Mouse (Mus musculus) gastrocnemius, adult 2 months (tissue): ENCODE data around the gene Fbn1. TPM values are rescaled to one million over a fixed set of nuclear protein-coding genes. Genes with fewer than 3 reads are reported as not detected.

ENCODE experiments used
- DNase-seq: peaks from one replicate; pipeline ENCODE4 v3.0.0; 2022
- H3K27ac ChIP-seq: fragments of 200-600 bp; 2 replicates; pipeline ENCODE4 v1.8.1; 2022; ENCODE audit warnings: mild to moderate bottlenecking
- H3K4me3 ChIP-seq: fragments of 200-600 bp; 2 replicates; pipeline ENCODE4 v1.8.1; 2022; ENCODE audit warnings: mild to moderate bottlenecking, moderate library complexity
- CTCF ChIP-seq: fragments of 200-600 bp; IDR thresholded peaks from 2 replicates; pipeline ENCODE4 v1.8.1; 2022; ENCODE audit warnings: antibody characterized with exemption, mild to moderate bottlenecking, moderate library complexity
- intact Hi-C: fragments of 180-260 bp; cut with DNase I; formaldehyde crosslinking; loops from one replicate; pipeline ENCODE4 v1.15.1; 2025
- total RNA-seq, 2 experiments: library from RNA; stranded (reverse); gene quantifications; 2 replicates each; pipeline ENCODE4 v1.2.3; 2021

The Fbn1 gene
- total RNA-seq, 2 experiments from 2014 or later, result 33.1 to 55.3 TPM

DNA sequence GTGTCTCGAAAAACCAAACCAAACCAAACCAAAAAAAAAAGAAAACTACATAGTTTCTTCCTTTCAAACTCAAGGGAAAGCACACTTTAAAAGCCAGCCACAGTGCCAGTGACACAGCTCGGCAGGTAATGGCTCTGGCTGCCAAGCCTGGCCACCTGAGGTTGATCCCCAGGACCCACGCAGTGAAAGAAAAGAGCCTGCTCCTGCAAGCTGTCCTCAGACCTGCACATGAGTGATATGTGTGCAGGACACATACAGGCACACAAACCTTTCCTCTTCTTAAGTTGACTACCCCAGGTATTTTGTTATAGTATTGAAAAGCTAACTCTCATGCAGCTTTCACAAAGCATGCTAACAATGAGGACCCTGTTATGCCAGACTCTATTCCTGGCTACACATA is 107.7 kb downstream of the Fbn1 start:
- no peak for TF ChIP-seq CTCF
- Histone ChIP-seq H3K27ac (no peak overlapping the region), H3K4me3 (no peak overlapping the region)
- DNase-seq, result no peak
- intact Hi-C loops, result no loop called here

DNA sequence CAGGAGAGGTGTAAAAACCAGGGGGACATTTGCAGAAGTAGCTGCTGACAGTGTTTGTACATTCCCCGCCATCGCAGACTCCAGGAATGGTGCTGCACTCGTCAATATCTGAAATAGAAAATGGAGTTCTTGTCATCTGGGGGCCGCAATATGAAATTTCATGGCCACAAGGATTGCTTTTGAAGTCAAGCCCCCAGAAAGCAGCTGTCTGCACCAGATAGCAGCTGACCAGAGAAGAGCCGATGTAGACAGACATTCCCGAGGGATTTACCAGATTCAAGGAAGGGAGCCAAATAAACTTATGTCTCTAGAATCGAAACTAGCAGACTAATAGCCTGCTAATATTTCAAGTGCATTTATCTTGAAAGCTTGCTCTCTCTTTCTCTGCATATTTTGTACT is 110.0 kb downstream of the Fbn1 start:
- intact Hi-C loops, result no loop called here
- H3K4me3 ChIP-seq, result no peak overlapping the region
- no peak for DNase-seq
- TF ChIP-seq CTCF, result no peak
- no peak overlapping the region for H3K27ac ChIP-seq

DNA sequence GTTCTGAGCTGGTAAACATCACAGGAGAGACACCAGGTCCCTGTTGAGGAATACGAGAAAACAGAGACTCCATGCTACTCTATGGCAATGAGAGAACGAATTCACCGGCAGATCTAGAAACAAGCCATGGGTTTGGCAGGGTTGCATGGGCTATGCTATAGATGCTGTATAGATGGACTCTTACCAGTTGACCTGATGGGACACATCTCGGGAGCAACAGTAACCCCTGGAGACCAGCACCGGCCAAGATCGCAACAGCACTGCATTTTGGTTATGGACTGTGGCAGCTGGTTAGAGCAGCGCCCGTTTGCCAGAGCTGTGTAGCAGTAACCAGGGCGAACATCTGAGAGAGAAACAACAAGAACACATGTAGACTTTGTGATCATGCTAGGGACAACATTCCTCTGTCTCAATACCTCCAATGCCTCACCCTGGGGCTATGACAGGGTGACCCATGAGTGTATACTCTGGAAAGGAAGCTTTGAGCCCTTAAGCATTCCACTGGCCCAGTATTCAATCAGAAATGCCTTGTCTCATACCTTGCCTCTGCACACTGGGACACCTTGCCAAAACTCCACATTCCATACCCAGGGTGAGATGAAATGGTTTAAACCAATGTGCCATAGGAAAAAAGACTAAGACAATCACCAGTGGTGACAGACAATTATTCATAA is 113.2 kb downstream of the Fbn1 start:
- intact Hi-C loops, result no loop called here

DNA sequence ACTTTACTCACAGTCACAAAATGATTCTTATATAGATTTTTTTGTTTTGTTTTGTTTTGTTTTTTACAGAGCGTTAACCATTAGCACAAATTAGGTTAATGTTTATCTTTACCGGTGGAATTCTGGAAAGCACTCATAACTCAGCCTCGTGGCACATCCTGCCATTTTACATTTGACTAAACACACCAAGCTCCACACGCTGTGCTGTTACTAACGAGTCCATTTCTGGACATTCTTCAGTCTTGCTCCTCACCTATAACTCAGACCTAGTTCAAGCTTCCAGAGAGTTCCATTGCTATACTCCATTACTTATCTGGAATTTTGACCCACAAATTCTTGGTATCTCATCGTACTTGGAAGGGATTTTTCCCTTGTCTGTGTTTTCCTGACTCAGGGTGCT is 116.2 kb downstream of the Fbn1 start:
- no peak for TF ChIP-seq CTCF
- intact Hi-C loops, result no loop called here
- Histone ChIP-seq H3K27ac (no peak overlapping the region), H3K4me3 (no peak overlapping the region)
- no peak for DNase-seq

More for the DNA sequence above, 113.2 kb downstream of the Fbn1 start:
- Histone ChIP-seq H3K27ac (no peak overlapping the region), H3K4me3 (no peak overlapping the region)
- no peak for DNase-seq
- no peak for TF ChIP-seq CTCF

DNA sequence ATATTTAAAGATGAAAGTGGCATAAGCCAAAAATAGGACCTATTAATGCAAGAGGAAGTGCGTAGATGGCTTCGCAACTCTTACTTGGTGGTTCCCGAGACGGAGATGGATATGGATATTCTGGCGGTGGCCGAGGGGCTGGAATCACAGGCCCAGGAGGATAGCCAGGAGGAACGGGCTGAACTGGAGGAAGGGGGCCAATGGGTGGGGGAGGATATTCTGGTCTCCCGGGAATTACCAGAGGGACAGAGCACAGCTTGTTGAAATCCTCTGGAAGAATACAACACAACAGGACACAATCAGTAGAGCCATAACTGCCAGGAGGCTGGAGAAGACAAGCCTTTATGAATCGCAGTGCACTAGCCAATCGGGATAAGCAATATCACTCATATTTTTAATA is 118.0 kb downstream of the Fbn1 start:
- no peak overlapping the region for H3K4me3 ChIP-seq
- TF ChIP-seq CTCF, result no peak
- intact Hi-C loops, result no loop called here
- H3K27ac ChIP-seq, result no peak overlapping the region
- DNase-seq, result peak; percentile 44

DNA sequence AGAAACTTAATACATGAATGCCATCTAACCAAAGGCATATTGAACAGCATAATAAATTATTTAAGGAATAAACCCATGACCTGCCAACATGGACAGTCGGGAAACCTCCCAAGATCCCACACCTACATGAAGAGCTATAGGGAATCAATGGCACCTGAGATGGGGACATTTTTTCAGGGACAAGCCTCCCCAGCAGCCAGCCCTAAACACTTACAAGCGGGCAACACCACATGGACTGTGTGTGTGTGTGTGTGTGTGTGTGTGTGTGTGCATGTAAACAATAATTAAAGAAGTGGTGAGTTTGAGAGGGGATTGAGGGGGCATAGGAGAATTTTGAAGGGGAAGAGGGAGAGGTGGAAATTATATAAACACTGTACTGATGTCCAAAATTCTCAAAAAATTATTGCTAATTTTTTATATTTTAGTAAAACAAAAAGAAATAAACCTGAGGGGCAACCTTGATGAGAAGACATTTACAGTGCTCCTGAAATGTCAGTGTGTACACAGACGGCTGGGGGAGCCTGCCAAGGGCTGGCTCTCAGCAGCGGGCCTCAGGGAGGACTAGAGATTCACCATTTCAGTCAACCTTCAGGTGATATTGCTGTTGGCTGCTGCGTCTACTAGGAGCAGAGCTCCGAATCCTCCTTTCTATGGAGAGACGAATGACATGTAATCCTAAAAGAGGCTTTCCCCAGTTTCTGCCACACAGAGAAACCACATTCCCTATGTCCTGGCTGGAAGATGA is 121.4 kb downstream of the Fbn1 start:
- intact Hi-C loops, result no loop called here
- TF ChIP-seq CTCF, result no peak
- no peak for DNase-seq
- Histone ChIP-seq H3K4me3 (no peak overlapping the region), H3K27ac (no peak overlapping the region)

DNA sequence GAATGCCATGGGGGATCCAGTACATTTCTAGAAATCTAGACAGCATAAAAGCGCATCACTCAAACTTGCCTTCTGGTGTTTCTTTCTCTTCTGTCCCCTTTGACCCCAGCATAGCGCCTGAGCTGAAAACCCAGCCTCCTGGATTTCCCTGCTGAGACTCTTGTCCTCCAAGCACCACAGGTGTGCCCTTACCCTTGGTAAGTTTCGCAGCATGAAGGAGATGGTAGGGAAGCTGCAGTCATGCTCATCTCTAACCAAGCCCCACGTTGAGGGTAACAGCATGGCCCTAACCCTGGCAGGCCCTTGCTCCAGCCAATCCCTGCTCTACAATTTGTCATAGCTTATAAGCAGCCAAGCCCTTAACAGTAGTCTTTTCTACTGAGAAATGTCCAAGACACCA is 122.9 kb downstream of the Fbn1 start:
- Histone ChIP-seq H3K27ac (0 out of 2 replicates have a peak overlapping the region, but pooled peaks have one; percentile 13), H3K4me3 (no peak overlapping the region)
- no peak for DNase-seq
- TF ChIP-seq CTCF, result no peak
- intact Hi-C loops, result no loop called here

DNA sequence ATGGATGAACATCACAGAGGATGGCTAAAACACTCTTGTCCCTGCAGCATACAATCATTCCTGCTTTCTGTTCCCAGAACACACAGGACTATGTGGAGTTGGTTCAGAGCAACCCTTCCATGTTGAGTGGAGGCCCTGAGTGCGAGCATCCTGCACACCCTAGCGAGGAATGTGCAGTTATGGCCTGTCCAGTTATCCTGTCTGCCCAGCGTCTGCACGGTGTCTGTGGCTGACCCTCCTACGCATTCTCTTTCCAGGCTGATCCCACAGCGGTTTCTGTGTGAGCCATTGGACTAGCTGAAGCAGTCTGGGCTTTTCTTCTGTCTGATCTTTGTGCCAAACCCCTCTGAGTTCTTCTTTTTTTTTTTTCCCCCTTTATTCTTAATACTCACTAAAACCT is 123.4 kb downstream of the Fbn1 start:
- no peak overlapping the region for H3K4me3 ChIP-seq
- peak overlapping the region; percentile 28; the same call in 1 of the 2 replicates for H3K27ac ChIP-seq
- TF ChIP-seq CTCF, result no peak
- intact Hi-C loops, result no loop called here
- DNase-seq, result peak; percentile 46

DNA sequence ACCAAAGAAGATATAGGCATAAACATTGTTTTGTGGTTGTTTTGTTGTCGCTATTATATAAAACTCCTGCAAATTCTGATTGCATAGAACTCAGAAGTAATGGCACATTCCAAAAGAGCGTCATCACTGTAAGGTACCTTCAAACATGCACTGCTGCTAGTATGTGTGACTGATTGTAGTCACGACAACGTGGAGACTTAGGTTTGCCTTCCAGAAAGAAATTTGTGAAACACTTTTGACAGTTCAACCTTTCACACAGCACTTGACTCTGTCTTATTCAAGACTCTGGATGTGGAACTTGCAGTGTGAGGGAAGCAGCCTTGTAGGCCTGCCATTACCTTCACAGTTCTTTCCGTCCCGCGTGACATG is 124.5 kb downstream of the Fbn1 start:
- no peak for DNase-seq
- intact Hi-C loops, result no loop called here
- TF ChIP-seq CTCF, result no peak
- Histone ChIP-seq H3K27ac (peak overlapping the region; percentile 9; the same call in 1 of the 2 replicates), H3K4me3 (no peak overlapping the region)

DNA sequence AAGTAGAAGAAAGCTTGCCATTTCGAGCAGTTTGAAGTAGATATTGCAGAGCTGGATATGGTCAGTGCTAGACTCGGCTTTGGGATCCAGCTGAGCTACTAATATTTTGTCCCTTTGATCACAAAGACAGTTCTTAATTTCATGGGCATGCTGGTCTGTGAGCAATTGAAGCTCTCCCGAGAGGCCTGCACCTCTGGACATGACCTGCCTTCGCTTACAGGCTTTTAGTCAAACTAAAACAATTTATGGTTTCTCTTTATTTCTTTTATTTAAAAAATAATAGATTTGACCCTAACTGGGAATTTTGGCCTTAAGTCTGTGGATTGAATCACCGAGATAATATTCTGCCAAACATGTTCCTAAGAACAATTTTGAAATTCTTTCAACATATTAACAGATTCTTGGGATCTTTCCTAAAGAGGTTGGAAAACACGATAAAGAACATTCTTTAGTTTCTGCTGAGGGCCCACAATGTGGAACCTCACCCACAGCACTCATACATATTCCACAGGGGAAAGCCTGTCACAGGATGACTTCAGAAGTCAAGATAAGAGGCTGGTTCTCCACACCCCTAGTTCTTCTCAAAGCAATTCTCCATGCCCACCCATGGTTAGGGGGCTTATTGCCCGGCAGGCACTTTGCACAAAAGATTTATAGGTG is 125.0 kb downstream of the Fbn1 start:
- no peak overlapping the region for H3K4me3 ChIP-seq
- intact Hi-C loops, result no loop called here
- TF ChIP-seq CTCF, result no peak
- DNase-seq, result no peak
- H3K27ac ChIP-seq, result peak overlapping the region; percentile 9; the same call in 1 of the 2 replicates

DNA sequence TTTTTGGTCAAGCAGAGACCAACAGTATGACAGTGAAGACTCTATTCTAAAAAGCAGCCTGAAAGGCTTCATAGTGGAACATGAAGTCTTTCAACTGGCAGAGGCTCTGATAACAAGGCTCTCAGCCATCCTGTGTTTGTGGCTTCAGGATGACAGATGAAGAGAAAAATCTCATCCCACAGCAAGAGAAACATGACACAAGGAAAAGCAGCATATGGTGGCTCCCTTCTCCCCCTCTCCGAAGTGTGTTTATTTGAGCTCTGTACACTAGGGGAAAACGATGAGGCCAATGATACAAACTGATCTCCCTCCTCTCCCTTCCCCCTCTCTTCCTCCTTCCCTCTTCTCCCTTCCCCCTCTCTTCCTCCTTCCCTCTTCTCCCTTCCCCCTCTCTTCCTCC is 127.7 kb downstream of the Fbn1 start:
- TF ChIP-seq CTCF, result no peak
- intact Hi-C loops, result no loop called here
- H3K27ac ChIP-seq, result no peak overlapping the region
- H3K4me3 ChIP-seq, result no peak overlapping the region
- DNase-seq, result no peak

DNA sequence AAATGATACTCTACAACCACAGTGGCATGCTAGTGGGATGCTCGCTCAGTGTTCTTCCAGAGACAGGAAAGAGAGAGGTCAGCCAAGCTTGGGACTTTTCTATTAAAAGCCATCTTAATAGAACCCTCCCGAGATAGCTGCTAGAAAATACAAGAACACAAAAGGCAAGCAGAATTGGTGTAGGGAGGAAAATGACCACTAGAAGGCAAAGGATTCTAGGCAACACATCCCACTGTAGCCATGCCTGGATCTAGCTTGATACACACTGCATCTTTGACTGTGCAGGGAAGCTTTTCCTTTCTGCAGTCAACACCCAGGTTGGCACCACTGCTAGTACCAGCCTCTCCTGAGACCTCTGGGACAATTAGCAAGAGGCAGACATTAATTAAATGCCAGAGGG is 128.6 kb downstream of the Fbn1 start:
- intact Hi-C loops, result no loop called here
- no peak overlapping the region for H3K4me3 ChIP-seq
- H3K27ac ChIP-seq, result no peak overlapping the region
- no peak; the same call in 1 of the 2 replicates for TF ChIP-seq CTCF
- DNase-seq, result no peak

DNA sequence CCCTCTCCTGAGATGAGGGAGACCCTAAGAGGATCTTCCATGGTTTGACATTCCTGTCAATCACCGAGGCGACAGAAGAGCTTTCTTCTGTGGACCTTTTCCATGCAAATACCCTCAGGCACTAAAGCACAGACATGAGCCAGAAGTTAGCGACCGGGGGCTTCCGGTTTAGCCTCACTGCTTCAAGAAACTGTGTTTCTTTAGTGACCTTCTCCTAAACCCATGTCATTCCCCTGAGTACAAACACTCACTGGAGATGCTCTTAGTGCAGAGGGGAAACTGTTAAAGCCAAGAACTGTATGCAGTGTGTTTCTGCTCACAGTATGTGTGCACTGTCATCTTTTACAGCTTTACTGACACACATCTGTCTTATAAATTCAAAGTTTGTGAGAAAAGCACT is 131.9 kb downstream of the Fbn1 start:
- intact Hi-C loops, result no loop called here

DNA sequence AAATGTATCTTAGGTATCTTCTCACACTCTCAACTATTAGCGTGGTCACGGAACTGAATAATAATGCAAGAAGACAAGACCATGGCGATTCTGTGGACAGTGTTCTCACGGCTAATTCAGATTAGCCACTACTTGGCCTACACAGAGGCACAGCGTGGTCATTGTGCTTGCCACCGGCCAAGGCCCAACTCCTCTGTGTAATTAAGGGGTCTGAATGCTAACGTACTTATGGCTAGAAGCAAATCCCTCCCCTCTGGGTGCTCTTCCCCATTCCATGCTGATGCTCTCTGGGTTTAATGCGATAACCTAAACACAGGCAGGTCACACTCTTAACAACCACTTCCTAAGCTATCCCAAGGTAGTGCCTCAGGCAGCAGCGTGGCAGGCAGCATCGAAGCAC is 132.5 kb downstream of the Fbn1 start:
- no peak for TF ChIP-seq CTCF
- intact Hi-C loops, result no loop called here

More for the DNA sequence above, 131.9 kb downstream of the Fbn1 start:
- Histone ChIP-seq H3K4me3 (no peak overlapping the region), H3K27ac (no peak overlapping the region)
- DNase-seq, result no peak
- no peak for TF ChIP-seq CTCF

More for the DNA sequence above, 132.5 kb downstream of the Fbn1 start:
- no peak overlapping the region for H3K27ac ChIP-seq
- DNase-seq, result no peak
- no peak overlapping the region for H3K4me3 ChIP-seq
